Mouse (Mus musculus) intestine, postnatal 0 days (tissue): Measurements from ENCODE around the gene Gm10775. TPM values are rescaled to one million over a fixed set of nuclear protein-coding genes. Genes with fewer than 3 reads are reported as not detected.

Source experiments
- ATAC-seq: fragments of 200-750 bp; cut with Nextera tagmentation; 2 replicates; pipeline ENCODE4 v1.8.0; 2017; ENCODE audit warnings: mild to moderate bottlenecking, moderate TSS enrichment, moderate library complexity
- H3K27ac ChIP-seq: fragments of 300-500 bp; sonication (generic); 2 replicates; pipeline ENCODE4 v1.5.1; 2014; ENCODE audit warnings: mild to moderate bottlenecking, low read depth, low read length, moderate library complexity
- H3K27me3 ChIP-seq: fragments of 300-500 bp; sonication (generic); replicated peaks from 2 replicates; pipeline ENCODE4 v1.6.1; 2014; ENCODE audit warnings: low read length, mixed read lengths; ENCODE audit not compliant: control insufficient read depth, insufficient read depth
- H3K36me3 ChIP-seq: fragments of 300-500 bp; sonication (generic); 2 replicates; pipeline ENCODE4 v1.6.1; 2014; ENCODE audit warnings: mild to moderate bottlenecking, moderate library complexity; ENCODE audit not compliant: control insufficient read depth, insufficient read depth
- H3K4me1 ChIP-seq: fragments of 300-500 bp; sonication (generic); replicated peaks from 2 replicates; pipeline ENCODE4 v1.6.1; 2014; ENCODE audit warnings: antibody characterized with exemption, low read length, mixed read lengths; ENCODE audit not compliant: control insufficient read depth, insufficient read depth
- H3K4me2 ChIP-seq: fragments of 300-500 bp; sonication (generic); replicated peaks from 2 replicates; pipeline ENCODE4 v1.6.1; 2014; ENCODE audit warnings: low read depth, mild to moderate bottlenecking, moderate library complexity
- H3K4me3 ChIP-seq: fragments of 300-500 bp; sonication (generic); 2 replicates; pipeline ENCODE4 v1.5.1; 2014; ENCODE audit warnings: low read depth, low read length
- H3K9ac ChIP-seq: fragments of 300-500 bp; sonication (generic); 2 replicates; pipeline ENCODE4 v1.6.1; 2014; ENCODE audit warnings: mild to moderate bottlenecking, low read depth, low read length
- H3K9me3 ChIP-seq: fragments of 300-500 bp; sonication (generic); 2 replicates; pipeline ENCODE4 v1.6.1; 2016; ENCODE audit warnings: mixed run types; ENCODE audit not compliant: control insufficient read depth
- CTCF ChIP-seq: sonication (generic); IDR thresholded peaks from 2 replicates; pipeline ENCODE4 v1.5.1; 2016; ENCODE audit warnings: low read depth, mild to moderate bottlenecking, control low read depth, antibody characterized with exemption, moderate library complexity
- WGBS: fragments of 180-500 bp; shearing (Covaris S2); extraction: QIAGEN DNeasy Blood & Tissue Kit; methylation state at CpG from one replicate; pipeline ENCODE4 v1.1.7; 2014; 5-methylcytosine and 5-hydroxymethylcytosine counted together
- polyA plus RNA-seq: library from polyadenylated mRNA; unstranded; fragments of >200 nt; fragmentation: Nextera tagmentation; extraction: Ambion mirVana; gene quantifications from 2 replicates; pipeline ENCODE4 v1.2.1, GENCODE M21; 2015

Gm10775 gene
- polyA plus RNA-seq, 1 experiment from 2014 or later: not detected

DNA sequence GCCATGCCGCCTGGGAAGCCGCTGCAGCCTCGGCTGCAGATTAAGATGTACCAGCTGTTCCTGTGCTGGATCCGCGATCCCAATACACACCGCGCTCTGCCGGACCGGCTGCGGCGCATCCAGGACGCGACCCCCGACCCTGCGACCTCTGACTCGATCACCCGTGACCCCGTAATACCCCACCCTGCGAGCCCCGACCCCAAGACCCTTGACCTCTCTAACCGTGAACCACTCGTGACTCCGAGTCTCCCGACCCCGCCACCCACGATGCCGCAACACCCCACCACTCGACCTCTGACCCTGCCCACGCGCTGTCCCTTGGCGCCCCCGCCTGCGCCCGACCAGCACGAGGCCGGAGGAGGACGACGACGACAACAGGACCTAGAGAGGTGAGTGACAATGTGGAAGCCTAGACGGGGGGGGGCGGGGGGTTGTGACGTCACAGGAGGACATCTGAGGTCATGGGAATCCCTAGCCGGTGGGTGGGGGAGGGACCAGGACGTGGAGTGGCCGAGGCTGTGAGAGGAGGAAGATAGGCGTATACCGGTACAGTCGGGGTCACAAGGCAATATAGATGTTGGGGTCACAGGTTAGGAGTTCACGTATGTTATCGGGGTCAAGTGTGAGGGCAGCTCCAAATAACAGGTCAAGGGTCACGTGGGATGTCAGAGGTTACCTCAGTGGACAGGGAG is 17.6 kb upstream of the Gm10775 start:
- Histone ChIP-seq H3K27me3 (no peaks in the 10 kb centered on the region), H3K4me3 (peak overlapping the region; percentile 87), H3K9ac (peak overlapping the region; percentile 66), H3K9me3 (no peaks in the 10 kb centered on the region), H3K4me1 (0 out of 2 replicates have a peak, but pooled peaks cover 10% of the 10 kb centered on the region), H3K4me2 (peak overlapping the region; percentile 98), H3K27ac (peak overlapping the region; percentile 91), H3K36me3 (no peaks in the 10 kb centered on the region)
- TF ChIP-seq CTCF: no peak
- peak; percentile 28 for ATAC-seq
- 3% methylated on average over 51 of the region's 51 CpGs for WGBS

DNA sequence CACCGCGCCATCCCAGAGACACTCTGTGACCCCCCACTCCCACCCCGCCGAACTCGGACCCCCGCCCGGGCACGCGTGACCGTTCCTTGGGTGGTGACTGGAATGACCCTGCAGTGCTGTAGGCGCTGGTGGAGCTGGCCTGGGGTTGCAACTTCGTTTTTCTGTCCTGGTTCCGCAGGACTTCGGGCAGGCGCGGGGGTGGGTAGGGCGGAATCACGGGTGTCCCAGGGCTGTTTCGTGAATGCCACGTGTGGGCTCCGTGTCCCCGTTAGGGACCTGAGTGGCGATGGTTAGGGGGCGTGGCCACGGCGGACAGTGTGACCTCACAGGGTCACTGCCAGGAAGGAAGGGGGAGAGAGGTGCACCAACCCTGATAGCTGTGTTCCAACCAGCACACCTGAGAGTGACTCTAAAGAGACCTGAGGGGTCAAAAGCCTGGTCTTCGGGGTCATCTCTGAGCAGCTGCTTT is 17.0 kb upstream of the Gm10775 start:
- peak overlapping the region; percentile 87 for H3K4me3 ChIP-seq
- H3K9me3 ChIP-seq: no peaks in the 10 kb centered on the region
- WGBS: 28% methylated on average over 25 of the region's 27 CpGs
- ATAC-seq: no peak
- no peaks in the 10 kb centered on the region for H3K27me3 ChIP-seq
- H3K36me3 ChIP-seq: no peaks in the 10 kb centered on the region
- H3K4me1 ChIP-seq: 0 out of 2 replicates have a peak, but pooled peaks cover 10% of the 10 kb centered on the region
- H3K27ac ChIP-seq: no peak overlapping the region
- H3K4me2 ChIP-seq: peak overlapping the region; percentile 98
- no peak for TF ChIP-seq CTCF
- H3K9ac ChIP-seq: peak overlapping the region; percentile 66; the same call in 1 of the 2 replicates

DNA sequence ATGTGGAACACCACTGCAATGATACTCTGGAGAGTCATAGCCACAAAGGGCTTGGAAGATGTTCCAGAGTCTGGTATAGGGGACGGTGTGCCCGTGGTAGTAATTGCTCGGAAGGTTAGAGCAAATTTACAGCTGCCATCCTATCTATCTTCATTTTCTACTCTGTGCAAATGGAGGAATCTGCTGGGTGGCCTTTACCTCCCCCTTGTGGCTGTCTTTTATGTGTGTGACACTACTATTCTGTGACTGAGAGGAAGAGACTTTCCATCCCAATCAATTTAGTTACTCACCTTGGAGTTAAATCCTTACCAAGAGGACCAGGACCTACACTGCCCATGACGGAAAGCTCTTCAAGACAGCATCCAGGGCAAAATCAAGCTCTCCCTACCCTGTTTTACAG is 16.1 kb upstream of the Gm10775 start:
- 87% methylated on average over 4 of the region's 4 CpGs for WGBS
- Histone ChIP-seq H3K4me1 (0 out of 2 replicates have a peak, but pooled peaks cover 10% of the 10 kb centered on the region), H3K27me3 (no peaks in the 10 kb centered on the region), H3K9ac (no peak overlapping the region), H3K4me2 (no peak overlapping the region), H3K36me3 (no peaks in the 10 kb centered on the region), H3K9me3 (0 out of 2 replicates have a peak, but pooled peaks cover 3% of the 10 kb centered on the region), H3K27ac (no peak overlapping the region), H3K4me3 (no peak overlapping the region)
- ATAC-seq: no peak
- peak; percentile 67 for TF ChIP-seq CTCF

DNA sequence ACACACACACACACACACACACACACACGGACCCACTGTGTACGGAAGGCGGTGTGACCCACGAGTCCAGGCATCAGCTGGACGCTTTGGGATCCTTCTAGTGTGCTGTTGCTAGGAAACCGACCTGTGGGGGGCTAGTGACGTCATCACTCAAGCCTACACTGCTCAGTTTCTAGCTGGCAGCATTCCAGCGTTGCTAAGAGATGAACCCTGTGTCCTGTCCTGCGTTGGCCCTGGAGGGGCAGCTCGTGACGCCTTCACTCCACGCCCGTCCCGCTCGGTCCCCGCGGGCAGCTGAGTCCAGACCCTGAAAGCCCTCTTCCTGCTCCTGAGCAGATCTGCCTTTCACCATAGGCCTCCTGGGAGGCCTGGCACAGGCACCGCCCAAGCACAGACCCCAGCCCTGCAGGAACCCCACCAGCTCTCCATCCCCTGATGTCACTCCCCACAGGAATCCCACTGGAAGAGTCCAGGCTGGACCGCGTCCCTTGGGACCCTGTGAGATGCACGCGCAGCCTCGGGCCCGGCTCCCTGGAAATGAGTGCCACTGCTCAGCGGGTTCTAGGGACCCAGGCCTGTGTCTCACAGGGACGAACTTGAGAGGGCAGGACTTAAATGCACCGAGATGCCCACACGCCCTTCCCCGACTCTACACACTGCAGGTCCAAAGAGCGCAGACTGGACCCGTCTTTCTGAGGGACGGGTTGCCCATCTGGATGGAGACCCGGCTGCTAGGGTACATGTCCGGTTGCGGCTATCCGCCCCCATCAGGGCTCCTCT is 974 bp upstream of the Gm10775 start:
- Histone ChIP-seq H3K4me3 (peak overlapping the region; percentile 14; the same call in 1 of the 2 replicates), H3K4me1 (no peaks in the 10 kb centered on the region), H3K27ac (no peak overlapping the region), H3K9ac (no peak overlapping the region), H3K36me3 (0 out of 2 replicates have a peak, but pooled peaks cover 5% of the 10 kb centered on the region), H3K27me3 (no peaks in the 10 kb centered on the region), H3K4me2 (peak overlapping the region; percentile 48), H3K9me3 (peaks cover 28% of the 10 kb centered on the region)
- no peak for TF ChIP-seq CTCF
- WGBS: 24% methylated on average over 36 of the region's 36 CpGs
- peak; percentile 36 for ATAC-seq

DNA sequence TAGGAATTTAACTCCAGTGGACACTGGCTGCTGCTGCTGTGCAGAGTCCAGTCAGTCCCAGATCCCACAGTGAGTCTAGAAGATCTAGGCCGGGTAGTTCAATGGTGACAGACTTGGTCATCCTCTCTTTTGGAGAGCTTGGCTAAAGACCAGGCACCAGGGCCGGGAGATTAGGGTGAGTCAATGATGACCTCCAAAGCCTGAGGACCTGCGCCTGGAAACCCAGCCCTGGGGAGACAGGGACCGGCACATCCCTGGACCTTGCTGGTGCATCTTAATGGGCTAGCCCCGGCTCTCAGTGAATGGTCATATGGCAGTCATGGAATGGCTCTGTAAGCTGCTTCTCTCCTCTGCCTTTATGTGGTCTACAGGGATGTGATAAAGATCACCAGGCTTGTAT is 2.7 kb downstream of the Gm10775 start:
- Histone ChIP-seq H3K27ac (no peak overlapping the region), H3K9me3 (peaks cover 30% of the 10 kb centered on the region), H3K4me1 (no peaks in the 10 kb centered on the region), H3K27me3 (no peaks in the 10 kb centered on the region), H3K36me3 (0 out of 2 replicates have a peak, but pooled peaks cover 5% of the 10 kb centered on the region), H3K9ac (no peak overlapping the region), H3K4me2 (no peak overlapping the region), H3K4me3 (no peak overlapping the region)
- ATAC-seq: no peak
- WGBS: 93% methylated on average over 5 of the region's 5 CpGs
- no peak for TF ChIP-seq CTCF

DNA sequence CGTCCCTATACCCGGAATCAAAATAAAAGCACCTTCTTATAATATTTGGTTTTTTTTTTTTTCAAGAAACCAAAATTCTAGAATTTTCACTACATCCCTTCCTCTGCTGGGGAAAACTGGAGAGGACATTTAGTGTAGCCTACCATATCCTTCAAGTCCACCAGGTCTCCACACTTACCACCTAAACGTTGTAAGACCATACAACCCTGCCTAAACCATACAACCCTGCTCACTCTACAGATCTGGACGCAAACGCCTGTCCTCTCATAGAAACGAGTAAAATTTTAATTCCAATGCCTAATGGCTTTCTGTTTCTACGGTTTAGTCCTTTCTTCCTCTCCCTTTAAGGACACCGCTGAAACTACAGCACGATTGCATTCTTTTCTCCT is 18.6 kb downstream of the Gm10775 start:
- Histone ChIP-seq H3K4me2 (peak overlapping the region; percentile 79), H3K27me3 (no peaks in the 10 kb centered on the region), H3K27ac (peak overlapping the region; percentile 85), H3K9ac (peak overlapping the region; percentile 63), H3K4me1 (no peaks in the 10 kb centered on the region), H3K36me3 (no peaks in the 10 kb centered on the region), H3K4me3 (peak overlapping the region; percentile 81), H3K9me3 (no peaks in the 10 kb centered on the region)
- TF ChIP-seq CTCF: no peak
- 9% methylated on average over 9 of the region's 9 CpGs for WGBS
- ATAC-seq: peak; percentile 9; the same call in 1 of the 2 replicates
